Mouse (Mus musculus): ENCODE measurements around the gene Slc50a1. TPM values are rescaled to one million over a fixed set of nuclear protein-coding genes. Genes with fewer than 3 reads are reported as not detected.

Gene Slc50a1
- polyA plus RNA-seq, 1 experiment from 2014 or later: 40.6 TPM

GRCm38 (mm10) chr3:89226900-89227299, 43.5 kb downstream of the Slc50a1 start, which contains the start of gene Mtx1:
Mtx1 (minus strand) TSS chr3:89227088.
- H3K27me3 ChIP-seq: no peaks in the 10 kb centered on the region
- peaks cover 61% of the 10 kb centered on the region for H3K4me1 ChIP-seq
- no peak; the same call in 1 of the 2 replicates for ATAC-seq (replicated peaks)
- H3K4me3 ChIP-seq: peak within 1 kb of the TSS; percentile 50
- H3K9me3 ChIP-seq: no peaks in the 10 kb centered on the region
- peak within 1 kb of the TSS; percentile 90 for H3K27ac ChIP-seq (replicated peaks)
- WGBS: under 1% methylated on average over 21 of the region's 21 CpGs
- H3K36me3 ChIP-seq: no peaks in the 10 kb centered on the region
- peak within 1 kb of the TSS; percentile 54 for H3K9ac ChIP-seq (replicated peaks)
- H3K4me2 ChIP-seq (replicated peaks): peak within 1 kb of the TSS; percentile 76

GRCm38 (mm10) chr3:89226361-89226760, 44.0 kb downstream of the Slc50a1 start:
- no peaks in the 10 kb centered on the region; the same call in 1 of the 2 replicates for H3K36me3 ChIP-seq
- H3K4me2 ChIP-seq (replicated peaks): peak overlapping the region; percentile 76
- H3K4me3 ChIP-seq: peak overlapping the region; percentile 50
- 3% methylated on average over 11 of the region's 11 CpGs for WGBS
- H3K9ac ChIP-seq (replicated peaks): peak overlapping the region; percentile 54
- ATAC-seq (replicated peaks): no peak
- peak overlapping the region; percentile 90 for H3K27ac ChIP-seq (replicated peaks)
- peaks cover 61% of the 10 kb centered on the region for H3K4me1 ChIP-seq
- no peaks in the 10 kb centered on the region for H3K27me3 ChIP-seq
- H3K9me3 ChIP-seq: no peaks in the 10 kb centered on the region

GRCm38 (mm10) chr3:89225918-89226317, 44.5 kb downstream of the Slc50a1 start:
- no peaks in the 10 kb centered on the region for H3K27me3 ChIP-seq
- ATAC-seq (replicated peaks): peak; percentile 46
- no peaks in the 10 kb centered on the region for H3K9me3 ChIP-seq
- WGBS: 3% methylated on average over 4 of the region's 4 CpGs
- peak overlapping the region; percentile 90 for H3K27ac ChIP-seq (replicated peaks)
- peaks cover 2% of the 10 kb centered on the region for H3K36me3 ChIP-seq
- peak overlapping the region; percentile 54 for H3K9ac ChIP-seq (replicated peaks)
- peak overlapping the region; percentile 76 for H3K4me2 ChIP-seq (replicated peaks)
- H3K4me3 ChIP-seq: peak overlapping the region; percentile 50
- peaks cover 61% of the 10 kb centered on the region for H3K4me1 ChIP-seq

GRCm38 (mm10) chr3:89225321-89225815, 45.0 kb downstream of the Slc50a1 start:
- Histone ChIP-seq H3K4me2 (replicated peaks) (peak overlapping the region; percentile 76), H3K4me3 (peak overlapping the region; percentile 50), H3K9me3 (no peaks in the 10 kb centered on the region), H3K27ac (replicated peaks) (peak overlapping the region; percentile 90), H3K4me1 (peaks cover 61% of the 10 kb centered on the region), H3K9ac (replicated peaks) (peak overlapping the region; percentile 54), H3K27me3 (no peaks in the 10 kb centered on the region), H3K36me3 (peaks cover 3% of the 10 kb centered on the region)
- 5% methylated on average over 12 of the region's 12 CpGs for WGBS
- ATAC-seq (replicated peaks): no peak

GRCm38 (mm10) chr3:89224796-89225195, 45.6 kb downstream of the Slc50a1 start:
- Histone ChIP-seq H3K27ac (replicated peaks) (peak overlapping the region; percentile 90), H3K9ac (replicated peaks) (peak overlapping the region; percentile 54), H3K27me3 (no peaks in the 10 kb centered on the region), H3K4me1 (peaks cover 61% of the 10 kb centered on the region), H3K4me2 (replicated peaks) (peak overlapping the region; percentile 76), H3K36me3 (peaks cover 3% of the 10 kb centered on the region), H3K9me3 (no peaks in the 10 kb centered on the region), H3K4me3 (peak overlapping the region; percentile 50)
- ATAC-seq (replicated peaks): no peak
- WGBS: 22% methylated on average over 11 of the region's 11 CpGs

- no peak overlapping the region for H3K4me2 ChIP-seq (replicated peaks)
- H3K27ac ChIP-seq (replicated peaks): peak overlapping the region; percentile 27
- H3K9me3 ChIP-seq: no peaks in the 10 kb centered on the region
- no peak for ATAC-seq (replicated peaks)
- no peak overlapping the region for H3K9ac ChIP-seq (replicated peaks)
- H3K36me3 ChIP-seq: peaks cover 3% of the 10 kb centered on the region
- no peak overlapping the region for H3K4me3 ChIP-seq
- H3K27me3 ChIP-seq: no peaks in the 10 kb centered on the region
- H3K4me1 ChIP-seq: peaks cover 42% of the 10 kb centered on the region
- WGBS: 47% methylated on average over 5 of the region's 5 CpGs
Observed at GRCm38 (mm10) chr3:89221167-89221566, 49.2 kb downstream of the Slc50a1 start.

GRCm38 (mm10) chr3:89219546-89219945, 50.8 kb downstream of the Slc50a1 start:
- Histone ChIP-seq H3K36me3 (peaks cover 3% of the 10 kb centered on the region), H3K9me3 (no peaks in the 10 kb centered on the region), H3K4me2 (replicated peaks) (no peak overlapping the region), H3K4me3 (no peak overlapping the region), H3K9ac (replicated peaks) (no peak overlapping the region), H3K27ac (replicated peaks) (peak overlapping the region; percentile 39; the same call in 1 of the 2 replicates), H3K4me1 (peaks cover 42% of the 10 kb centered on the region), H3K27me3 (no peaks in the 10 kb centered on the region)
- ATAC-seq (replicated peaks): no peak
- WGBS: 47% methylated on average over 8 of the region's 8 CpGs

- Histone ChIP-seq H3K9ac (replicated peaks) (no peak overlapping the region), H3K27me3 (no peaks in the 10 kb centered on the region), H3K4me3 (no peak overlapping the region), H3K4me2 (replicated peaks) (no peak overlapping the region), H3K9me3 (no peaks in the 10 kb centered on the region), H3K4me1 (peaks cover 33% of the 10 kb centered on the region), H3K36me3 (peaks cover 3% of the 10 kb centered on the region), H3K27ac (replicated peaks) (no peak overlapping the region)
- WGBS: 71% methylated on average over 1 of the region's 1 CpGs
- no peak for ATAC-seq (replicated peaks)
Observed at GRCm38 (mm10) chr3:89218271-89218670, 52.1 kb downstream of the Slc50a1 start.

MicroRNA genes within 50 kb of the gene (microRNA counts, 519-probe panel; counts per million panel counts)
- 2,689 counts per million, percentile 62 among the panel's probes with 10 or more counts for microRNA mmu-miR-92b

Small RNA genes lying within 50 kb of the gene (microRNA-seq; reads per million reads assigned to microRNA genes)
- gene Mir92b: 6,393 reads per million, percentile 93 among the genes with 10 or more reads in this experiment

Other genes starting within 250 kb of the Slc50a1 start
- gene Rusc1, start 177.3 kb downstream of the Slc50a1 start, polyA plus RNA-seq (2015; fragmentation: Nextera tagmentation; extraction: Ambion mirVana): 74.8 and 76.2 TPM in 2 replicates
- gene Gm43738, start 169.5 kb downstream of the Slc50a1 start, polyA plus RNA-seq (2015; fragmentation: Nextera tagmentation; extraction: Ambion mirVana): not detected in 2 replicates
- gene Fdps, start 168.6 kb downstream of the Slc50a1 start, polyA plus RNA-seq (2015; fragmentation: Nextera tagmentation; extraction: Ambion mirVana): 364 and 375 TPM in 2 replicates
- 0.06 and 0.10 TPM in 2 replicates for gene Pklr, start 134.4 kb downstream of the Slc50a1 start, polyA plus RNA-seq (2015; fragmentation: Nextera tagmentation; extraction: Ambion mirVana)
- gene Hcn3, start 110.4 kb downstream of the Slc50a1 start, polyA plus RNA-seq (2015; fragmentation: Nextera tagmentation; extraction: Ambion mirVana): 30.1 and 34.3 TPM in 2 replicates
- 26.5 and 26.9 TPM in 2 replicates for gene Clk2, start 105.8 kb downstream of the Slc50a1 start, polyA plus RNA-seq (2015; fragmentation: Nextera tagmentation; extraction: Ambion mirVana)
- gene Scamp3, start 93.1 kb downstream of the Slc50a1 start, polyA plus RNA-seq (2015; fragmentation: Nextera tagmentation; extraction: Ambion mirVana): 116 and 120 TPM in 2 replicates
- gene Fam189b, start 87.4 kb downstream of the Slc50a1 start, polyA plus RNA-seq (2015; fragmentation: Nextera tagmentation; extraction: Ambion mirVana): 22.3 and 24.6 TPM in 2 replicates
- gene Gba, start 67.6 kb downstream of the Slc50a1 start, polyA plus RNA-seq (2015; fragmentation: Nextera tagmentation; extraction: Ambion mirVana): 39.2 and 42.7 TPM in 2 replicates
- 67.0 and 68.3 TPM in 2 replicates for gene Thbs3, start 55.4 kb downstream of the Slc50a1 start, polyA plus RNA-seq (2015; fragmentation: Nextera tagmentation; extraction: Ambion mirVana)
- gene Mtx1, start 43.5 kb downstream of the Slc50a1 start, polyA plus RNA-seq (2015; fragmentation: Nextera tagmentation; extraction: Ambion mirVana): 172 and 175 TPM in 2 replicates
- 1.1 and 1.8 TPM in 2 replicates for gene Muc1, start 41.5 kb downstream of the Slc50a1 start, polyA plus RNA-seq (2015; fragmentation: Nextera tagmentation; extraction: Ambion mirVana)
- 192 and 205 TPM in 2 replicates for gene Krtcap2, start 24.6 kb downstream of the Slc50a1 start, polyA plus RNA-seq (2015; fragmentation: Nextera tagmentation; extraction: Ambion mirVana)
- gene Trim46, start 24.3 kb downstream of the Slc50a1 start, polyA plus RNA-seq (2015; fragmentation: Nextera tagmentation; extraction: Ambion mirVana): 57.7 and 58.7 TPM in 2 replicates
- gene Dpm3, start 11.2 kb downstream of the Slc50a1 start, polyA plus RNA-seq (2015; fragmentation: Nextera tagmentation; extraction: Ambion mirVana): 76.5 and 89.6 TPM in 2 replicates
- 9.2 and 9.9 TPM in 2 replicates for gene Efna1, start 10.6 kb upstream of the Slc50a1 start, polyA plus RNA-seq (2015; fragmentation: Nextera tagmentation; extraction: Ambion mirVana)
- gene Efna3, start 52.4 kb upstream of the Slc50a1 start, polyA plus RNA-seq (2015; fragmentation: Nextera tagmentation; extraction: Ambion mirVana): 41.0 and 42.5 TPM in 2 replicates
- 14.4 and 15.7 TPM in 2 replicates for gene Efna4, start 67.5 kb upstream of the Slc50a1 start, polyA plus RNA-seq (2015; fragmentation: Nextera tagmentation; extraction: Ambion mirVana)
- 32.9 and 34.0 TPM in 2 replicates for gene Adam15, start 79.4 kb upstream of the Slc50a1 start, polyA plus RNA-seq (2015; fragmentation: Nextera tagmentation; extraction: Ambion mirVana)
- 0.11 and 0.13 TPM in 2 replicates for gene Dcst2, start 91.4 kb upstream of the Slc50a1 start, polyA plus RNA-seq (2015; fragmentation: Nextera tagmentation; extraction: Ambion mirVana)
- gene Dcst1, start 94.7 kb upstream of the Slc50a1 start, polyA plus RNA-seq (2015; fragmentation: Nextera tagmentation; extraction: Ambion mirVana): 0.51 and 0.89 TPM in 2 replicates
- gene Zbtb7b, start 124.2 kb upstream of the Slc50a1 start, polyA plus RNA-seq (2015; fragmentation: Nextera tagmentation; extraction: Ambion mirVana): 0.37 and 0.52 TPM in 2 replicates
- 0.64 and 0.82 TPM in 2 replicates for gene Lenep, start 132.2 kb upstream of the Slc50a1 start, polyA plus RNA-seq (2015; fragmentation: Nextera tagmentation; extraction: Ambion mirVana)
- gene Flad1, start 141.3 kb upstream of the Slc50a1 start, polyA plus RNA-seq (2015; fragmentation: Nextera tagmentation; extraction: Ambion mirVana): 42.0 and 42.3 TPM in 2 replicates
- 165 and 196 TPM in 2 replicates for gene Cks1b, start 147.8 kb upstream of the Slc50a1 start, polyA plus RNA-seq (2015; fragmentation: Nextera tagmentation; extraction: Ambion mirVana)
- gene Shc1, start 147.9 kb upstream of the Slc50a1 start, polyA plus RNA-seq (2015; fragmentation: Nextera tagmentation; extraction: Ambion mirVana): 14.3 and 15.8 TPM in 2 replicates
- 39.4 and 41.5 TPM in 2 replicates for gene Pygo2, start 159.6 kb upstream of the Slc50a1 start, polyA plus RNA-seq (2015; fragmentation: Nextera tagmentation; extraction: Ambion mirVana)
- gene Pbxip1, start 166.1 kb upstream of the Slc50a1 start, polyA plus RNA-seq (2015; fragmentation: Nextera tagmentation; extraction: Ambion mirVana): 12.1 and 15.1 TPM in 2 replicates
- gene Pmvk, start 184.0 kb upstream of the Slc50a1 start, polyA plus RNA-seq (2015; fragmentation: Nextera tagmentation; extraction: Ambion mirVana): 80.2 and 80.9 TPM in 2 replicates
- gene Kcnn3, start 249.6 kb upstream of the Slc50a1 start, polyA plus RNA-seq (2015; fragmentation: Nextera tagmentation; extraction: Ambion mirVana): 9.0 and 10.4 TPM in 2 replicates

Measured in forebrain, embryonic 15.5 days (tissue).